Mouse (Mus musculus) lung, adult 10 weeks (tissue): Measurements from ENCODE around the gene Bhlhe41. TPM values are rescaled to one million over a fixed set of nuclear protein-coding genes. Genes with fewer than 3 reads are reported as not detected.

Experiments used
- polyA plus RNA-seq: library from polyadenylated mRNA; stranded (reverse); fragments of 350-450 nt; fragmentation: Illumina TruSeq; extraction: RNeasy Lipid Tissue Mini Kit (QIAGEN cat#74804); gene quantifications from one replicate; pipeline ENCODE4 v1.2.3, GENCODE M21; 2014; ENCODE audit warnings: low read depth, low replicate concordance; ENCODE audit not compliant: insufficient read depth

Bhlhe41 gene
- 2.0 TPM for polyA plus RNA-seq

GRCm38 (mm10) chr6:145865289-145865885 is at the start of gene Bhlhe41:
Gene Bhlhe41 (minus strand): TSS chr6:145865558.

Other genes starting within 250 kb of the Bhlhe41 start
- not detected for gene Tuba3b, start 249.8 kb downstream of the Bhlhe41 start, polyA plus RNA-seq
- 29.3 TPM for gene Rassf8, start 118.8 kb downstream of the Bhlhe41 start, polyA plus RNA-seq
- 8.1 TPM for gene Sspn, start 66.1 kb upstream of the Bhlhe41 start, polyA plus RNA-seq